Mouse (Mus musculus): ENCODE data around the gene Utrn. TPM values are rescaled to one million over a fixed set of nuclear protein-coding genes. Genes with fewer than 3 reads are reported as not detected.

Utrn gene
- polyA plus RNA-seq, 1 experiment, result 42.7 TPM

DNA sequence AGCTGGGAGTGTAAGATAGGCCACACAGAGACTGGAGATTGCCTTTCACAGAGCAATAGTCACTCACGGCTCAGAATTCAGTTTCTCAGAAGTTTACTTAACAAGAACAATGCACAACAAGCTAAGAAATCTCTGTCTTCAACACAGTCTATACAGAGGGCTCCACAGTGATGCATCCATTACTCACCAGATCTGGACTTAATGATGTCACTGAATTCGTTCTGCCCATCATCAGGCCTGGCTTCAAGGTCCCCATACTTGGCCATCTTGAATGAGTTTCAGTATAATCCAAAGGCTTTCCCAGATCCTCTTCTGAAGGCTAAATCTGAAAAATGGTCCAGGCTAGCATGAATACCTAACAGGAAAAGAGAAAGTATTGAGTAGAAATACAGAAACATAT is 7.8 kb downstream of the Utrn start:
- Histone ChIP-seq H3K27ac (replicated peaks; ENCODE audit: low read depth, low read length) (no peak overlapping the region), H3K4me3 (ENCODE audit: insufficient read depth, low read depth, low read length) (no peak overlapping the region), H3K4me1 (ENCODE audit: control insufficient read depth, insufficient read depth, insufficient read length, low read length) (peaks cover 2% of the 10 kb centered on the region; the same call in 1 of the 2 replicates)

DNA sequence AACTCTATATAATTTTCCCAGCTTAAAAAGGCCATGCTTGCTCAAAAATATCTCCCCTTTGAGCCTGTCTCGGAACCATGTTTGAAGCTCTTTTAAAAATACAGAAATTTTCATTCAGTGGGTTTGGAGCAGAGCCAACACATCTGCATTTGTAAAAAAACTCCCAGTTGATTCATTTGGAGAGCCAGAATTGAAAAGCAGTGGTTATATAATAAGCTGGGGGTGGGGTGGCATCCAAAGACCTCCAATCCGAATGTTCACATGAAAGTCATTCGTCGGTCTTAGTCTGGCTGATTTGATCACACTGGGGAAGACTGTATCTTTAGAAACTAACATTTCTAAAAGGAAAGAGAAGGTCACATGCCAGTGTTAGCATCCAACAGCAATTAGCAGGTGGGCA is 8.4 kb downstream of the Utrn start:
- Histone ChIP-seq H3K4me3 (ENCODE audit: insufficient read depth, low read depth, low read length) (no peak overlapping the region), H3K4me1 (ENCODE audit: control insufficient read depth, insufficient read depth, insufficient read length, low read length) (0 out of 2 replicates have a peak, but pooled peaks cover 2% of the 10 kb centered on the region), H3K27ac (replicated peaks; ENCODE audit: low read depth, low read length) (no peak overlapping the region)

- Histone ChIP-seq H3K4me3 (ENCODE audit: insufficient read depth, low read depth, low read length) (no peak overlapping the region), H3K27ac (replicated peaks; ENCODE audit: low read depth, low read length) (no peak overlapping the region), H3K4me1 (ENCODE audit: control insufficient read depth, insufficient read depth, insufficient read length, low read length) (0 out of 2 replicates have a peak, but pooled peaks cover 2% of the 10 kb centered on the region)
Measured at GRCm38 (mm10) chr10:12860331-12860730, 8.8 kb downstream of the Utrn start.

DNA sequence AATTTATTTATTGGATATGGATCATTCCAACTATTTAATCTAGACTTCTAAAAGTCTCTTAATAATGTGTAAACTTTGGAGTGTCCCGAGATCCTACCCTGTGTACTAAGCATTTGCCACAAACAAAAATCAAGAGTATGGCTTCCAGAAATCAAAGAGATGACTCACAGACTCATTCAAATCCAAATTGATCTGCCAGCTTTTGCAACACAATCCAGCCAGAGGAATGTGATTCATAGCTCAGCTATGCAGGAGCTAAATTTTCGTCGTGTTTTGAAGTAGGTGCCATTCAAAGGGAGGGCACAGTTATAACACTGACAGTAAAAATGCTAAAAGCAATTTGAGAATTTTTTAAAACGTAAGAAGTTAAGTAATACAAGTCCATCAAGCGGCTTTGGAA is 11.1 kb downstream of the Utrn start:
- Histone ChIP-seq H3K4me3 (ENCODE audit: insufficient read depth, low read depth, low read length) (no peak overlapping the region), H3K4me1 (ENCODE audit: control insufficient read depth, insufficient read depth, insufficient read length, low read length) (peaks cover 9% of the 10 kb centered on the region; the same call in 1 of the 2 replicates), H3K27ac (replicated peaks; ENCODE audit: low read depth, low read length) (no peak overlapping the region)

GRCm38 (mm10) chr10:12854298-12854697 is 14.9 kb downstream of the Utrn start:
- Histone ChIP-seq H3K4me1 (ENCODE audit: control insufficient read depth, insufficient read depth, insufficient read length, low read length) (peaks cover 18% of the 10 kb centered on the region), H3K4me3 (ENCODE audit: insufficient read depth, low read depth, low read length) (no peak overlapping the region), H3K27ac (replicated peaks; ENCODE audit: low read depth, low read length) (no peak overlapping the region)

DNA sequence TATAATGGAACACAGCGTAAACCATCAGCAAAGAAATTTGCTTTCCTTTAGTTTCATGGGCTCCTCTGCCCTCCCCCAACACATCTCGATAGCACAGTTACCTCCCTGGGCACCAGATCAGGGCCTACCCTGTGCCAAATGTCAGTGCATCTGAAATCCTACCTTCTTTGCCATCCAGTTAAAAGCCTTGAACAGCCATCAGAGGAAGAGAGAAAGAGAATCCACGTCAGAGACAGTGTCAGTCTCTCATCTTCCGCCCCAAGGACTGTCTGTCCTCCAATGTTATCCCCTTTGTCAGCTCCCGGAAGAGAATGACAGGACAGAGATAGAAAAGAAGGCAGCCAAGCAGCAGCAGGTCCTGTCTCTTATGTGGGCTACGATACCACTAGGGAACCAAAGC is 15.4 kb downstream of the Utrn start:
- Histone ChIP-seq H3K4me3 (ENCODE audit: insufficient read depth, low read depth, low read length) (no peak overlapping the region), H3K27ac (replicated peaks; ENCODE audit: low read depth, low read length) (peak overlapping the region; percentile 40), H3K4me1 (ENCODE audit: control insufficient read depth, insufficient read depth, insufficient read length, low read length) (peaks cover 18% of the 10 kb centered on the region)

DNA sequence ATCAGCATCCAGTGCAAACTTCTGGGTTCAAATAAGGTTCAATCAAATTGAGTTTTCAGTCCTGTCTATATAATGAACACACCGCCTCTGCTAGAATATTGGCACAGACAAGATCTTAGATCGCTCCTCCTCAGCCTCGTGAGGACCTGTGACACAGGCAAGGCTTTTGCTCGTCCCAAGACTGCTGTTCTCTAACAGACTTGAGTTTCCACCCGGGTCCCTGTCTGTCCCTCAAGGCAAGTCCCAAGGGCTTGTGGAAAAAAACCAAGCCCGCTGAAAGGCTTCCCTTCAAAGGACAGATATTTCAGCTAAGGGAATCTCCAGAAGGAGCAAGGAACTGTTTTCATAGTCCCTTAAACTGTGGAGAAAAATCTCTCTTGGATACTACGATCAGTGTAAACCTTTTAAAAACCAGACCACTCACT is 16.0 kb downstream of the Utrn start:
- H3K4me3 ChIP-seq (ENCODE audit: insufficient read depth, low read depth, low read length), result no peak overlapping the region

DNA sequence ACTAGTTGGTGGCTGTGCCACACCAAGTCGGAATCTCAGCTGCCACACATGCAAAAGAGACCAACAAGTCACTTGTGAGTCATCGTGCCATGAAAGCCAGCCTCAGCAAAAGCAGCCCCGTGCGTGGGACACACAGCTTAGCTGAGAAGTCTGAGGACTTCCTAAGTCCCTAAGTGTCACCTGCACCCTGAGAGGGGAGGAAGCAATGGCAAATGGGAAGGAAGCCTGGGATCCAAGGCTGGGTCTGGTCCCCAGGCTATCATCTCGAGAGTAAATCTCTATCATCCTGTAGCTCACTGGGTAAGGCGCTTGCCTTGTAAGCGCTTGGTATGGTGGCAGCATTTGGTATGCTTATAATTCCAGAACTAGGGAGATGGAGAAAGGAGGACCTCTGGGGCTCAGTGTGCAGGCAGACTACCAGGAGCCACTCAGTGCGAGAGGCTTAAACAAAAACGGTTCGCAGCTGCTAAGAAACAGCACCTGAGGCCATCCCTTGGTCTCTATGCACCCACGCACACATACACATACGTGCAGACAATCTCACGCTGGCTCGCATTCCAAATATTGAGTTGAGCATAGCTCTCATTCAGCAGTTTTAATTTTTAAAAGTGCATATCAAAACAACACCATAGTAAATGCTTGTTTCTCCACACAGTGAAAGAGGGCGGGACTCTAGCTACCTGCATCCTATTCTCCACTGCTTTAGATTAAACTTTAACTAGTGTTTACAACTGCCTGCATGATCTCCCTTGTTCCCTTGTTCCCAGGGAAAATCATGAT is 16.6 kb downstream of the Utrn start:
- Histone ChIP-seq H3K4me1 (ENCODE audit: control insufficient read depth, insufficient read depth, insufficient read length, low read length) (peaks cover 18% of the 10 kb centered on the region), H3K27ac (replicated peaks; ENCODE audit: low read depth, low read length) (no peak overlapping the region), H3K4me3 (ENCODE audit: insufficient read depth, low read depth, low read length) (no peak overlapping the region)

More for the DNA sequence above, 16.0 kb downstream of the Utrn start:
- Histone ChIP-seq H3K4me1 (ENCODE audit: control insufficient read depth, insufficient read depth, insufficient read length, low read length) (peaks cover 18% of the 10 kb centered on the region), H3K27ac (replicated peaks; ENCODE audit: low read depth, low read length) (peak overlapping the region; percentile 40)

GRCm38 (mm10) chr10:12850781-12851471 is 18.2 kb downstream of the Utrn start:
- peak overlapping the region; percentile 12; the same call in 1 of the 2 replicates for H3K27ac ChIP-seq (replicated peaks; ENCODE audit: low read depth, low read length)
- H3K4me3 ChIP-seq (ENCODE audit: insufficient read depth, low read depth, low read length), result no peak overlapping the region
- H3K4me1 ChIP-seq (ENCODE audit: control insufficient read depth, insufficient read depth, insufficient read length, low read length), result peaks cover 18% of the 10 kb centered on the region

DNA sequence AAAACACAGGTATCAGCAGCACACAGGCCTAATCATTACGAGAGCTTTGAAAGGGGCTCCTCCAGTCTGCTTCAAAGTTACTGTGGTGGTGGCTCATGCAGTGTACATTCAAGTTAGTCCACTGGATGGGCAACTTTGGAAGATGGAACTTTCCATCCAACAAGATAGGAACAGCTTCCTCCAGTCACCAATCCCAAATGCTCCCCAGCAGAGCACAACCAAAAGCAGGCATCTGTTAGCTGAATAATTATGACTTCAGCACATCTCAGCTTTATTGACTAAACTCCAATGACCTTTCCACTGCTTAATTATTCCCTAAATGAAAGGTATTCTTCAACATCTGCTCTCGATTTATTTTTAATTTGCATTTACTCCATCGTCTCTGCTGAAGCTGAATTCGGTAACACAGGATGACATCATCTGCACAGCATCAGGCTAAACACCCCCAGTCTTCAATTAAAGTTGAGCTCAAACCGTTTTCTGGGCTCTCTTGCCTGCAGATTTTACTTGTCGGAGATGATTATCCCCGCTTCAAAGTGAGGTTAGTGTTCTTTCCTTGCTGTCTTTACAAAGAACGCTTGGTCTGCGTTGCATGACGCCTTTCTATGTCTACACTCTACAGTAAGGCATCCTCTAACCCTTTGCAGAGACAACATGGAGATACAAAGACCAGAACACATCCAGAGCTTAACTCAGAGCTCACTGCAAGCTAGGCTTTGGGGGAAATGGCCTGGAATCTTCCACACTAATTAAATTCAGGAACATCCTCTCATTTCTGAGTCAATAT is 20.6 kb downstream of the Utrn start:
- Histone ChIP-seq H3K4me1 (ENCODE audit: control insufficient read depth, insufficient read depth, insufficient read length, low read length) (peaks cover 10% of the 10 kb centered on the region), H3K27ac (replicated peaks; ENCODE audit: low read depth, low read length) (peak overlapping the region; percentile 25; the same call in 1 of the 2 replicates)

DNA sequence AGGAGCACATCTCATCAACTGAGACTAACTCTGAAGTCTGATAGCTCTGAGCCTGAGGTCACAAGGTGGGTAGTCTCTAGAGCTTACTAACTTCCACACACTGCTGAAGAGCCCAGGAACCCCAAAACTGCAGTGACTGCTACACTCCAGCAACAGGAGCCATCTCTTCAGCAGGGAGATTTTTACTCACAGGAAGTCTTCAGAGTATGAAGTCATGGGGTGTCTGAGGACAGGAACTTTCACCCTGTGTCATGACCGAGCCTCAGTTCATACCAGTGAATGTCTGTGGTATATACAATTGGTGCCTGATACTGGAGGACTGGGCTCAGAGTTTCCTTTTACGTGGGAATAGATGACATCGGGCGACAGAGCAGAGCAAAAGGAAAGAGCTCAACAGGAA is 26.6 kb downstream of the Utrn start:
- Histone ChIP-seq H3K4me1 (ENCODE audit: control insufficient read depth, insufficient read depth, insufficient read length, low read length) (peaks cover 15% of the 10 kb centered on the region), H3K4me3 (ENCODE audit: insufficient read depth, low read depth, low read length) (no peak overlapping the region), H3K27ac (replicated peaks; ENCODE audit: low read depth, low read length) (no peak overlapping the region)

More for the DNA sequence above, 20.6 kb downstream of the Utrn start:
- no peak overlapping the region for H3K4me3 ChIP-seq (ENCODE audit: insufficient read depth, low read depth, low read length)

- no peak overlapping the region for H3K4me3 ChIP-seq (ENCODE audit: insufficient read depth, low read depth, low read length)
- H3K4me1 ChIP-seq (ENCODE audit: control insufficient read depth, insufficient read depth, insufficient read length, low read length), result peaks cover 18% of the 10 kb centered on the region
- no peak overlapping the region for H3K27ac ChIP-seq (replicated peaks; ENCODE audit: low read depth, low read length)
Measured at GRCm38 (mm10) chr10:12841497-12841896, 27.7 kb downstream of the Utrn start.

GRCm38 (mm10) chr10:12837636-12838035 is 31.5 kb downstream of the Utrn start:
- no peak overlapping the region for H3K4me3 ChIP-seq (ENCODE audit: insufficient read depth, low read depth, low read length)
- peaks cover 29% of the 10 kb centered on the region for H3K4me1 ChIP-seq (ENCODE audit: control insufficient read depth, insufficient read depth, insufficient read length, low read length)
- peak overlapping the region; percentile 88 for H3K27ac ChIP-seq (replicated peaks; ENCODE audit: low read depth, low read length)

DNA sequence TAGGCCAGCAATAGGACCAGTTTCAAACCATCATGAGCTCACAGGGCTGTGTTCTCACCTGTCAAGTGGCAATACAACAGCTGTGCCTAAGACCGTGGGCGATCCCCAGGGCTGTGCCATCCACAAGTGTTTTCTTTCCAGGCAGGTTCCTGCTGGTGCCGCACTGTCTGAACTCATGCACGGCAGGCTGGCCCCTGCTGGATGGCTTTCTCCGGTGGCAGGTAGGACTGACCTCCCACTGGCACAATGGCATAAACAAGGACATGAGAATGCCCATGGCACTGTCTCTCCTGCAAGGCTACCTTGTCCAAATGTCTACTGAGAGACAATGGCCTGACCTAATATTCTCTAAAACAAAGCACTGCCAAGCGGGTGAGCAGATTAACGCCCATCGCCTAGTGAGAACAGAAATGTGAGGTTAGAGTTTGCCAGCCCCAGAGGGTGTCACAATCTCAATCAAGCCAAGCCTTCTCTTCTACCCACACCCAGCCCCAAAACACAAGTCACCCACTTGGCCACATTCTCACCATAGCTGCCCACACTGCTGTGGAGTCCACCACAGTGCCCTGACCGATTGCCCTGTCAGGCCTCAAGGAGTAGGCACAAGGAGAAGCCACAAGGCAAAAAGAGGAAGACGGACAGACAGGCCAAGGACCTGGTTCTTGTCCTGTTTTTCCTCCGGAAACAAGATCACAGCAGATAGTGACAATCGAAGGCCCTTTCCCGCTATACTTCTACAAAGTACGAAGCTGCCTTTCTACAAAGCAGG is 32.9 kb downstream of the Utrn start:
- Histone ChIP-seq H3K4me1 (ENCODE audit: control insufficient read depth, insufficient read depth, insufficient read length, low read length) (peaks cover 32% of the 10 kb centered on the region), H3K27ac (replicated peaks; ENCODE audit: low read depth, low read length) (peak overlapping the region; percentile 88), H3K4me3 (ENCODE audit: insufficient read depth, low read depth, low read length) (no peak overlapping the region)
